Mouse (Mus musculus) liver, embryonic 15.5 days (tissue): ENCODE results near the gene Ddhd1. TPM values are rescaled to one million over a fixed set of nuclear protein-coding genes. Genes with fewer than 3 reads are reported as not detected.

Experiments
- ATAC-seq: fragments of 200-750 bp; cut with Nextera tagmentation; 2 replicates; pipeline ENCODE4 v1.8.0; 2017; ENCODE audit warnings: moderate number of reproducible peaks, mild to moderate bottlenecking, moderate library complexity; ENCODE audit not compliant: insufficient read depth
- H3K27ac ChIP-seq: fragments of 300-500 bp; sonication (generic); replicated peaks from 2 replicates; pipeline ENCODE4 v1.5.1; 2015; ENCODE audit warnings: mild to moderate bottlenecking, inconsistent platforms
- H3K27me3 ChIP-seq: fragments of 300-500 bp; sonication (generic); 2 replicates; pipeline ENCODE4 v1.6.1; 2015; ENCODE audit warnings: mild to moderate bottlenecking, inconsistent platforms
- H3K36me3 ChIP-seq: fragments of 300-500 bp; sonication (generic); replicated peaks from 2 replicates; pipeline ENCODE4 v1.6.1; 2015; ENCODE audit warnings: moderate library complexity, mild to moderate bottlenecking, inconsistent platforms
- H3K4me1 ChIP-seq: fragments of 300-500 bp; sonication (generic); replicated peaks from 2 replicates; pipeline ENCODE4 v1.6.1; 2015; ENCODE audit warnings: inconsistent platforms
- H3K4me2 ChIP-seq: fragments of 300-500 bp; sonication (generic); 2 replicates; pipeline ENCODE4 v1.6.1; 2015; ENCODE audit warnings: moderate library complexity, mild to moderate bottlenecking, inconsistent platforms
- H3K4me3 ChIP-seq: fragments of 300-500 bp; sonication (generic); replicated peaks from 2 replicates; pipeline ENCODE4 v1.5.1; 2015; ENCODE audit warnings: mild to moderate bottlenecking, inconsistent platforms
- H3K9ac ChIP-seq: fragments of 300-500 bp; sonication (generic); 2 replicates; pipeline ENCODE4 v1.6.1; 2015; ENCODE audit warnings: moderate library complexity, mild to moderate bottlenecking, inconsistent platforms
- H3K9me3 ChIP-seq: fragments of 300-500 bp; sonication (generic); replicated peaks from 2 replicates; pipeline ENCODE4 v1.6.1; 2016; ENCODE audit warnings: inconsistent platforms
- whole genome bisulfite sequencing: fragments of 180-500 bp; shearing (Covaris S2); methylation state at CpG from one replicate; pipeline ENCODE4 v1.1.7; 2015; ENCODE audit warnings: mixed read lengths; ENCODE audit not compliant: insufficient replicate concordance; 5-methylcytosine and 5-hydroxymethylcytosine counted together
- polyA plus RNA-seq: library from polyadenylated mRNA; unstranded; fragments of >200 nt; fragmentation: Nextera tagmentation; extraction: Ambion mirVana; gene quantifications from 2 replicates; pipeline ENCODE4 v1.2.1, GENCODE M21; 2015

Gene Ddhd1
- polyA plus RNA-seq, 1 experiment from 2014 or later: 6.9 TPM

DNA sequence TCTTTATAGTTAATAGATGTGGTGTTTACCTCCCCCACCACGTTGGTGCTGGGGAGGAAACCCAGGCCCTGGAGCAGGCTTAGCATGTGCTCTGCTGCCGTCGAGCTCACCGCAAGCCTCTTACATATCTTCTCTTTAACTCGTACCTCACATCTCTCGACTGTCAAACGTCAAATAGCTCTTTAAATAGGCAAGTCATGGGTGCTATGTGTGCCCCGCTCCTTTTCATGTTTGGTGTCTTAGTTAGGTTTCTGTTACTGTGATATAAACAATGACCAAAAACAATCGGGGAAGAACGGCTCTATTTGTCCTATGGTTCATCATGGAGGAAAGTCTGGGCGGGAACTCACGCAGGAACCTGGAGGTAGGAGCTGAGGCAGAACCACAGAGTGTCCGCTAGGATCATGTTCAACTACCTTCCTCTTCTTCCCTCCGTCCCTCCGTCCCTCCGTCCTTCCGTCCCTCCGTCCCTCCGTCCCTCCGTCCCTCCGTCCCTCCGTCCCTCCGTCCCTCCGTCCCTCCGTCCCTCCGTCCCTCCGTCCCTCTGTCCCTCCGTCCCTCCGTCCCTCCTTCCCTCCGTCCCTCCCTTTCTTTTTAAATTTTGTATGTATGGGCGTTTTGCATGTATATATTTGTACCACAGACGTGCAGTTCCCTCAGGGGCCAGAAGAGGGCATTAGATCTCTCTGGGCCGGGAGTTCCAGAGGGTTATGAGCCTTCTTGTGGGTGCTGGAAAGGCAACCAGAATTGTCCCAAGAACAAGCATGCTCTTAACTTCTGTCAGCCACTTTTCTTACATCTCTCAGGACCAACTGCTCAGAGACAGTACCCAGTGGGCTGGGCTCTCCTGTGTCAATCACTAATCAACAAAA lies 91.6 kb downstream of the Ddhd1 start:
- H3K9me3 ChIP-seq: no peaks in the 10 kb centered on the region
- no peak overlapping the region for H3K9ac ChIP-seq
- no peak; the same call in 1 of the 2 replicates for ATAC-seq
- H3K27ac ChIP-seq: no peak overlapping the region
- 18% methylated on average over 33 of the region's 33 CpGs for WGBS
- H3K4me1 ChIP-seq: peaks cover 12% of the 10 kb centered on the region; the same call in 1 of the 2 replicates
- peak overlapping the region; percentile 60 for H3K4me2 ChIP-seq
- no peaks in the 10 kb centered on the region for H3K36me3 ChIP-seq
- peak overlapping the region; percentile 39 for H3K4me3 ChIP-seq
- H3K27me3 ChIP-seq: peaks cover 4% of the 10 kb centered on the region; the same call in 1 of the 2 replicates

DNA sequence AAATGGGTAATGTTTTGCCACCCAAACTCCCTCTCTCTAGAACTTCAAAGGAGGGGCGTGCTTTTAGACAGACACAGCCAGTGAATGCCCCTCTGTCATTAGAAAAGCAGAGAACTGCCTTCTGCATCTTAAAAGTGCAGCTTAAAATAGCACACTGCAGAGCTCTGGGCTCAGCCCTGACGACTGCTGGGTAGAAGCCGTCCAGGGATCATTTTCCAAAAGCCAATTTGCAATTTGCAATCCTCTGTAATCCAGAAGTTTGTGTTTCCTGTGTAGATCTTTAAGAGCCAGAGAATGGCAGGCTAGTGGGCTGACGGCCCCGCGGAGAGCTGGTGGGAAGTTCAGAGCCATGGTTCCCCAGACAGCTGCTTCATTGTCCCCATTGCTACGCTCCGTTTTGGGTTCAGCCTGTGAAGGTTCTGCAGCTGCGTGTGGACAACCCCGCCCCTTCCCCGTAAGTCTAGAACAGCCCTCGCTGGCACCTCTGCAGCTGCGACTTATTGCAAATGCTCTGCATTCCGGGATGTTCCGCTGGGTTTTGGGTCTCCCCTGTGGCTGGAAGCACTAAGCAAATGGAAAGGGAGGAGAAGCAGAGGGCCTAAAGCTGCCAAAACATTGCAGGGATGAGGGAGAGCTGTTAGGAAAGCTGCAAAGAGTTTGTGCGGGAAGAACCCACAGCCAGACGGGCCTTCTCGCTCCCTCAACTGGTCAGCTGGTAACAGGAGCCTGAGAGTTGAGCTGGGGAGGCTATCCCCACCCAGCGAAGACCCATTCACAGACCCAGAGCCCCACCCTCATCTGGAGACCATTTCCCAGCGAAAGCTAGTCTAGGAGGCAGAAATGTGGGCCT lies 92.5 kb downstream of the Ddhd1 start:
- Histone ChIP-seq H3K4me3 (no peak overlapping the region), H3K4me2 (peak overlapping the region; percentile 60)

DNA sequence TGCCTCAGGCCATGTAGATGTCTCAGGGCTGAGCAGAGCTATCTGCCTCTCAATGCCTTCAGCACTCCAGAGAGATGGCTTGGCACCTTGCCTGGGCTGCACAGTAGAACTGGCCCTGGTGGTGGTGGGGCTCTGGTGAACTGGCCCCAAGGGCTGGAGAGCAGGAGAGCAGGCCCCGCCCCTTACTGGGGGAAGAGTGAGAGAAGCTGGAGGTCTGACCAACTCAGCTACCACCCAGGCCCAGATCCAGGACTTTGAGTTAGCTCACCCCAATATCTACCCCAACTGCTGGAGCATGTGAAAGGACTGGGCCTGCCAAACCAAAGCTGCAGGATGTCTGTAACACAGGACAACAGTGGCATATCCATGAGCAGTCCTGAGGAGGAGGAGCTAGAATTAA lies 94.4 kb downstream of the Ddhd1 start:
- no peak for ATAC-seq
- H3K4me2 ChIP-seq: no peak overlapping the region
- H3K27ac ChIP-seq: no peak overlapping the region
- H3K9ac ChIP-seq: no peak overlapping the region
- 72% methylated on average over 1 of the region's 1 CpGs for WGBS
- peaks cover 4% of the 10 kb centered on the region; the same call in 1 of the 2 replicates for H3K27me3 ChIP-seq
- no peak overlapping the region for H3K4me3 ChIP-seq
- no peaks in the 10 kb centered on the region for H3K36me3 ChIP-seq
- H3K9me3 ChIP-seq: no peaks in the 10 kb centered on the region
- peaks cover 12% of the 10 kb centered on the region; the same call in 1 of the 2 replicates for H3K4me1 ChIP-seq

More for the DNA sequence above, 92.5 kb downstream of the Ddhd1 start:
- no peak overlapping the region for H3K27ac ChIP-seq
- H3K4me1 ChIP-seq: peaks cover 12% of the 10 kb centered on the region; the same call in 1 of the 2 replicates
- 24% methylated on average over 20 of the region's 20 CpGs for WGBS
- no peaks in the 10 kb centered on the region for H3K36me3 ChIP-seq
- no peak overlapping the region for H3K9ac ChIP-seq
- H3K27me3 ChIP-seq: peaks cover 4% of the 10 kb centered on the region; the same call in 1 of the 2 replicates
- H3K9me3 ChIP-seq: no peaks in the 10 kb centered on the region
- no peak for ATAC-seq

DNA sequence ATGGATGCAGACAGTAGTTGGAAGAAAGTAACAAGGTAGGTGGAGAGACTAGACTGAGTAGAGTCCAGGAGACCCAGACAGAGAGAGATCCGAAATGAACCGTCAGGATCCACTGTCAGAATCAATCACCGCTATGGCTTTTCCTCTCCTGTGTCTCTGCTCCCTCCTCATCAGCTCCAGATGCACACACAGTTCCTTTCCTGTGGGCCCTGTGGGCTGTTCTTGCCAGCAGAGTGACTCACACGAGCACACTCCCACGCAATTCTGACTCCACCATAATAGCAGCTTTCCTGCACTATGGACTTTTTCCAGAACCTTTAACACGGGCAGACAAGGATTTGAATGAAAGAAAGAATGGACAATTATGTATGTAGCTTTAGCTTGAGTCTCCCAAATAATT lies 96.3 kb downstream of the Ddhd1 start:
- Histone ChIP-seq H3K4me2 (no peak overlapping the region), H3K4me3 (no peak overlapping the region), H3K9ac (no peak overlapping the region), H3K27ac (no peak overlapping the region), H3K36me3 (no peaks in the 10 kb centered on the region), H3K4me1 (peaks cover 12% of the 10 kb centered on the region; the same call in 1 of the 2 replicates), H3K27me3 (peaks cover 4% of the 10 kb centered on the region; the same call in 1 of the 2 replicates), H3K9me3 (no peaks in the 10 kb centered on the region)
- ATAC-seq: no peak
- 62% methylated on average over 6 of the region's 6 CpGs for WGBS

DNA sequence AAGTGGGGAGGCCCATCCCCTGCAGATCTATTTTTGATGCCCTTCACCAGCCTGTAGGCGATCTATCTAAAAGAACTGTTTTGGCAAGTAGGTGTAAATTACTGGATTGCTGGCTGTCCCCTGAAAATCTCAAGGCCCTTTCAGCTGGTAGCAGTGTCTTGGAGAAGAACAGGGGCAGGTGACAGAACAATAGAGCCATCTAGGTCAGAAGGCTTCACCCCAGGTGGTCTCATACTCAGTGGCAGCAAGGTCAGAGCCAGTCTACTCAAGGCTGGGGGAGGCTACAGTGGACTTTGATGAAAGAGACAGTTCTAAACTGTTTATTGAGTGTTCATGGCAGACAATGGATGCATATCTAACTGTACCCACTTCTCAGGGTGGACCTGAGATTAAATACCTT lies 98.9 kb downstream of the Ddhd1 start:
- H3K27ac ChIP-seq: no peak overlapping the region
- ATAC-seq: no peak
- 89% methylated on average over 1 of the region's 1 CpGs for WGBS

DNA sequence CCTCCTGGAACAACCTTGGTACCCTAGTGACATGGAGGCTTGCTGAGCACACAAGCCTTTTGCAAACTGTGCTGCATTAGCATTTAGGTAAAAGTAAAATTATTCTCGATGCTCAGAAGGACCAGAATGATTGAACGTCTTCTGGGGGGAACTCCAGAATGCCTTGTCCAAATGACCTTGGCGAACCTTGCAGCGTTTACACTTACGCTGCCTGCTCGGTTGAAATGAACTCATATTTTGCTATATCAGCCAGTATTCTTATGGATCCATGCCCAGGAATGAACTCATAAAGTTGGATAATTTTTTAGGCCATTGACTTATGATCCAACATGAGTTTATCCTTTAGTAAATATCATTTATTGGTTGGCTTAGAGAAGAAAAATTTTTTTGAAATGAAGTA lies 103.6 kb downstream of the Ddhd1 start:
- Histone ChIP-seq H3K36me3 (no peaks in the 10 kb centered on the region), H3K4me2 (no peak overlapping the region), H3K4me1 (no peaks in the 10 kb centered on the region), H3K9ac (no peak overlapping the region), H3K4me3 (no peak overlapping the region), H3K27ac (no peak overlapping the region), H3K9me3 (no peaks in the 10 kb centered on the region), H3K27me3 (no peaks in the 10 kb centered on the region)
- no peak for ATAC-seq
- 72% methylated on average over 6 of the region's 6 CpGs for WGBS

More for the DNA sequence above, 98.9 kb downstream of the Ddhd1 start:
- Histone ChIP-seq H3K4me1 (no peaks in the 10 kb centered on the region), H3K27me3 (no peaks in the 10 kb centered on the region), H3K4me3 (no peak overlapping the region), H3K36me3 (no peaks in the 10 kb centered on the region), H3K4me2 (no peak overlapping the region), H3K9ac (no peak overlapping the region), H3K9me3 (no peaks in the 10 kb centered on the region)

DNA sequence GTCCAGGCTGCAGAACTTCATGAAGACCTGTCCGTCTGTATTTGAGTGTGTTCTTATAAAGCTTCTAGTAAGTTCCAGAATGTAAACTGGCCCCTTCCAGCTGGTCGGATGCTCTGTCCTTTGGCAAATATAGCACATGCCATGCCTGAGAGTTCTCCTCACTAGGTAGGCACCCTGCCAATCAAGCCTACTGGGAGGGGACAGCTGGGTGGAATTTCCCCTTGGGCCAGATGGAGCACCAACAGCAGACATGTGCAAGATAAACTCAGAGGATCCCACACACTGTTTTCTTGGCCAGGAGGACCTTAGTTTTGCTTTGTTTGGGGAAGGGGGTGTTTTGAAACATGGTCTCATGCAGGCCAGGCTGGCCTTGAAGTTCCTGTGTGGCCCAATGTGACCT lies 104.1 kb downstream of the Ddhd1 start:
- no peak overlapping the region for H3K9ac ChIP-seq
- no peak overlapping the region for H3K27ac ChIP-seq
- no peaks in the 10 kb centered on the region for H3K9me3 ChIP-seq
- no peak overlapping the region for H3K4me2 ChIP-seq
- no peaks in the 10 kb centered on the region for H3K27me3 ChIP-seq
- H3K4me3 ChIP-seq: no peak overlapping the region
- 58% methylated on average over 2 of the region's 2 CpGs for WGBS
- no peaks in the 10 kb centered on the region for H3K36me3 ChIP-seq
- ATAC-seq: no peak
- H3K4me1 ChIP-seq: no peaks in the 10 kb centered on the region

DNA sequence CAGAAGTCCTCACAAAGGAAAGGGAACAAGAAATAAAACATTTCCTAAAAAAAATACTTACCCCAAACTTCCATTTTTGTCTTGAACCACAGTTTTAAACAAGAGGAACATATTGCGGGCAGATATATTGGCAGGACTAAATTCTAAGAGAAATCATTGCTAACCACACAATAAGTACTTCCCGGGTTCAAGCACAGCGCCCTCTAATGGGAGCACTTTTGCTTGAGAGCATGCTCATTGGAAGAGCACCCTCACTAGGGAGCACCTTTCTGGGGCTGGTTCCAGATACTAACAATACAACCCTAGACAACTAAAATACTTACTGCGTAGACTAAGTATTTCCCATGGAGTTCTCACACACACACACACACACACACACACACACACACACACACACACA lies 105.5 kb downstream of the Ddhd1 start:
- no peak for ATAC-seq

DNA sequence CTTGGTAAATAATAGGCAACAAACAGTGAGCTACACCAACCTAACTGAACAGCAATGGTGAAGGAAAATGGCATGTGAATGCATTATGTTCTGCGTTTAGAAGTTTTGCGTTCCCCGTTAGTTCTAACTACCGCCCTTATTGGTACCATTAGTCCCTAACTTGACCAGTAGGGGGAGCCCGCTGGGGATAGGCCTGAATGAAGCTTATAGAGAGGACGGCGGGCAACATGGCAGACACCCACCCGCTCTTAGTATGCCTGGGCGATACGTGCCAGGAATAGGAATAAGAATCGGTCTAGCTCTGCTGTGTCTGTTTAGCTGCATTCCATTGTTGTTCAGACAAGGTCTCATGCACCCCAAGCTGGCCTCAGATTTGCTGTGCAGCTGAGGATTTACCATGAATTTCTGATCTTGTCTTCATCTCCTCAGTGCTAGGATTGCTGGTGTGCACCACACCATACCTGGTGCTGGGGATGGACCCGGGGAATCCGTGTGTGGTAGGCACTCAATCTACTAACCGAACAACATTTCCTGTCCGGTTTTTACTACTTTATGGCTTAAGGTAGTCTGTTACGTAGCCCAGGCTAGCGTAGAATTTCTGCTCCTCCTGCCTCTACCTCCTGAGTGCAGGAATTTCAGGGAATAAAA lies 106.7 kb downstream of the Ddhd1 start:
- WGBS: 49% methylated on average over 17 of the region's 17 CpGs
- Histone ChIP-seq H3K27ac (no peak overlapping the region), H3K36me3 (no peaks in the 10 kb centered on the region), H3K4me1 (no peaks in the 10 kb centered on the region), H3K9ac (no peak overlapping the region), H3K4me3 (no peak overlapping the region), H3K4me2 (0 out of 2 replicates have a peak overlapping the region, but pooled peaks have one; percentile 5), H3K9me3 (no peaks in the 10 kb centered on the region), H3K27me3 (no peaks in the 10 kb centered on the region)
- ATAC-seq: no peak

More for the DNA sequence above, 105.5 kb downstream of the Ddhd1 start:
- H3K27me3 ChIP-seq: no peaks in the 10 kb centered on the region
- no peak overlapping the region for H3K9ac ChIP-seq
- no peaks in the 10 kb centered on the region for H3K36me3 ChIP-seq
- no peaks in the 10 kb centered on the region for H3K4me1 ChIP-seq
- 57% methylated on average over 4 of the region's 4 CpGs for WGBS
- H3K4me3 ChIP-seq: no peak overlapping the region
- H3K4me2 ChIP-seq: no peak overlapping the region
- H3K9me3 ChIP-seq: no peaks in the 10 kb centered on the region
- no peak overlapping the region for H3K27ac ChIP-seq

DNA sequence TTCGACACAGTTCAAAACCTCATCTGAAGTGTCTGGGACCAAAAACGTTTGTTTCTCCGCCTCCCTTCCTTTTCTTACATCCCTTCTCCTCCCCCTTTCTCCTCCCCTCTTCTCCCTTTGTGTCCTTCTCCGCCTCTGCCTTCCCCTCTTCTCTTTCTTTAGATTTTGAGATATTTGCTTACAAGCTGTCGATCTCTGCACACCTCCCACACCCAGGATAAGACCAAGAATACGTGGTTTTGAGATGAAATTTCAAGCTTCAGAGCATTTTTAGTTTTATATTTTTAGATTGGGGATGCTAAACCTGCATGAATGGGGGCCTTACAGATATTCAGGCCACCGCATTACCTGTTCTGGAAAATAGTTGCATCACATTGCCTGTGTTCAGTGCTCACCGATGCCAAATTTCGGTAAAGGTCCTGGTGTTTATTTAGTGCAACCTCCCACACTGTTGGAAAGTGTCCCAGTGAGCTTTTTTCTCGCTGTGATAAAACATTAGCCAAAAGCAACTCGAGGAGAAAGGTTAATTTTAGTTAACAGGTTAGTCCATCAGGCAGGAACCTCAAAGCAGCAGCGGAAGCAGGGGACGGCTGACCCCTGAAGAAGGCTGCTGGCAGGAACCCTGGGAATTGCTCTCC lies 107.8 kb downstream of the Ddhd1 start:
- no peak overlapping the region for H3K4me2 ChIP-seq
- no peak overlapping the region for H3K4me3 ChIP-seq
- ATAC-seq: peak; percentile 68
- H3K36me3 ChIP-seq: no peaks in the 10 kb centered on the region
- no peaks in the 10 kb centered on the region for H3K4me1 ChIP-seq
- H3K27ac ChIP-seq: peak overlapping the region; percentile 38; the same call in 1 of the 2 replicates
- no peaks in the 10 kb centered on the region for H3K9me3 ChIP-seq
- H3K27me3 ChIP-seq: no peaks in the 10 kb centered on the region
- WGBS: 53% methylated on average over 13 of the region's 13 CpGs
- no peak overlapping the region for H3K9ac ChIP-seq
